ENCODE assay signal across 8 mouse cellular contexts in the genomic region with DNA sequence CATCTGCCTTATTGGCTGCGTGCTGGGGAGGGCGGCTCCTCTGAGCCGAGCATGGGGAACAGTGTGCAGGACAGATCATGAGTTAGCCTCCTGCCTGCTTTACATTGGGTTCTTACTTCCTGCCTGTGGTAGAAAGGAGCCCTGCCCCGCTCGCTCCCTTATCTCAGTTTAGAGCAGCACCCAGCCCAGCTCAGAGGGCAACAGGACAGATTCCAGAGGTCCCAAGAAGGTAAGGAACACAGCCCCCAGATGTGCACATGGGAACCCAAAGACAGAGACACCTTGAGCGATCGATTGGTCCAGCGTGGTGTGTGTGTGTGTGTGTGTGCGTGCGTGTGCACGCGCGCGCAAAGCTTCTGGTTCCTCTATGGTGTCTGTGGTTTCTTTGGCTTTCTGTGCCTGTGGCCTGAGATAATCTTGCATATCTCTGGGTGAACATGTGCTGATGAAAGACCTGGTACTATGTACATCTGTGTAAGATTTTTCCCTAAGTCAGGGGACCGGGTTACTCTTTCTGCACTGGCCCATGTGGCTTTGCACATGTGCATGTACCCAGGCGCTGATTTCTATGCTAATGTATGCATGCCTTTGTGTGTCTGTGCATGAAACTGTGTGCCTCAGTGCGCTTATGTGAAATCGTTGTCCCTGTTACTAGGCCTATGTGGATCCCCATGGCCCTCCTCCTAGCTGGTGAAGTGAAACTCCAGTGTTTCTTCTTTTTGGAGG. TPM values are rescaled to one million over a fixed set of nuclear protein-coding genes. Genes with fewer than 3 reads are reported as not detected.
DNase-seq lines count a peak whose midpoint lies in the region; ATAC-seq and TF ChIP-seq lines count a peak whose summit lies in the region.

No protein-coding gene starts in this region.

- no peak for TF ChIP-seq CTCF in E14TG2a.4 (conservative IDR thresholded peaks at IDR 0.05; ENCODE audit: low read length)
- TF ChIP-seq CTCF in small intestine, adult 2 months (IDR thresholded peaks at IDR 0.05; ENCODE audit: extremely low read depth, insufficient read length, insufficient replicate concordance, low read depth, low read length), result no peak

- peak overlapping the region; percentile 29; the same call in 1 of the 2 replicates for H3K9ac ChIP-seq in forebrain, embryonic 12.5 days
- peak overlapping the region; percentile 57 for H3K9ac ChIP-seq in liver, embryonic 13.5 days

- H3K4me2 ChIP-seq in forebrain, embryonic 12.5 days, result no peak overlapping the region
- peak overlapping the region; percentile 61 for H3K4me2 ChIP-seq in liver, embryonic 13.5 days

- ATAC-seq in forebrain, embryonic 12.5 days (ENCODE audit: low FRiP score), result peak; percentile 78; the same call in 1 of the 2 replicates
- ATAC-seq in liver, embryonic 13.5 days (ENCODE audit: low read depth), result peak; percentile 98

- 81% methylated on average over 18 of the region's 18 CpGs for WGBS in forebrain, embryonic 12.5 days
- 15% methylated on average over 18 of the region's 18 CpGs for whole genome bisulfite sequencing in liver, embryonic 13.5 days (ENCODE audit: insufficient replicate concordance)
- 20% methylated on average over 18 of the region's 18 CpGs for WGBS in small intestine, adult 2 months

- peak overlapping the region; percentile 90 for H3K27ac ChIP-seq in forebrain, embryonic 12.5 days
- H3K27ac ChIP-seq in liver, embryonic 13.5 days, result peak overlapping the region; percentile 85
- peak overlapping the region; percentile 89 for H3K27ac ChIP-seq in small intestine, adult 2 months (ENCODE audit: insufficient read depth, low read depth, low read length)

- no peaks in the 10 kb centered on the region for H3K9me3 ChIP-seq in E14TG2a.4 (ENCODE audit: low read length)
- no peaks in the 10 kb centered on the region for H3K9me3 ChIP-seq in forebrain, embryonic 12.5 days
- H3K9me3 ChIP-seq in liver, embryonic 13.5 days (replicated peaks), result no peaks in the 10 kb centered on the region

- no peaks in the 10 kb centered on the region for H3K27me3 ChIP-seq in E14TG2a.4 (ENCODE audit: insufficient read depth, low read length)
- 0 out of 2 replicates have a peak, but pooled peaks cover 3% of the 10 kb centered on the region for H3K27me3 ChIP-seq in forebrain, embryonic 12.5 days
- H3K27me3 ChIP-seq in liver, embryonic 13.5 days, result no peaks in the 10 kb centered on the region
- H3K27me3 ChIP-seq in small intestine, adult 2 months (ENCODE audit: control insufficient read depth, insufficient read depth, low read length), result no peaks in the 10 kb centered on the region

- peak overlapping the region; percentile 71 for H3K4me3 ChIP-seq in E14TG2a.4 (replicated peaks; ENCODE audit: low read length)
- H3K4me3 ChIP-seq in forebrain, embryonic 12.5 days (replicated peaks), result no peak overlapping the region
- peak overlapping the region; percentile 43 for H3K4me3 ChIP-seq in liver, embryonic 13.5 days (replicated peaks)
- H3K4me3 ChIP-seq in small intestine, adult 2 months (ENCODE audit: low read depth, low read length), result peak overlapping the region; percentile 59

- peaks cover 69% of the 10 kb centered on the region for H3K4me1 ChIP-seq in E14TG2a.4 (replicated peaks; ENCODE audit: low read depth, low read length)
- peaks cover 10% of the 10 kb centered on the region for H3K4me1 ChIP-seq in forebrain, embryonic 12.5 days
- H3K4me1 ChIP-seq in liver, embryonic 13.5 days (replicated peaks), result peaks cover 50% of the 10 kb centered on the region
- peaks cover 38% of the 10 kb centered on the region for H3K4me1 ChIP-seq in small intestine, adult 2 months (ENCODE audit: control insufficient read depth, insufficient read depth, insufficient read length, low read length)

- TF ChIP-seq POLR2A in small intestine, adult 2 months (IDR thresholded peaks at IDR 0.05; ENCODE audit: low read depth, low read length), result peak; percentile 51

- DNase-seq in A20 (ENCODE audit: low read depth, low spot score), result peak; percentile 77
- peak; percentile 71 for DNase-seq in liver, embryonic 13.5 days
- no peak for DNase-seq in gastrocnemius, postnatal 25 days
- DNase-seq in cerebellum, adult 11-12 months, result no peak
- DNase-seq in left cerebral cortex, adult 8-10 months (ENCODE audit: low spot score in 2 of 2), result no peak

- peaks cover 7% of the 10 kb centered on the region for H3K36me3 ChIP-seq in E14TG2a.4 (ENCODE audit: insufficient read depth, low read length)
- no peaks in the 10 kb centered on the region for H3K36me3 ChIP-seq in forebrain, embryonic 12.5 days (replicated peaks)
- H3K36me3 ChIP-seq in liver, embryonic 13.5 days, result no peaks in the 10 kb centered on the region
- H3K36me3 ChIP-seq in small intestine, adult 2 months (ENCODE audit: control insufficient read depth, insufficient read depth, low read length), result peaks cover 2% of the 10 kb centered on the region; the same call in 1 of the 2 replicates

RNA-seq across cellular contexts. Expression of a gene that starts 3.6 kb away (rescaled TPM):
- polyA plus RNA-seq in forebrain, embryonic 12.5 days (2016; fragmentation: Nextera tagmentation; extraction: Ambion mirVana), result 0.31 TPM in 1 of 2 replicates, not detected in the other
- 1.6 and 2.1 TPM in 2 replicates for polyA plus RNA-seq in liver, embryonic 13.5 days (2015; fragmentation: Nextera tagmentation; extraction: Ambion mirVana)
- 133 and 223 TPM in 2 replicates for polyA plus RNA-seq in small intestine, adult 2 months (2012; rRNA removed)
- not detected for total RNA-seq in gastrocnemius, postnatal 25 days (2021)
- total RNA-seq in left cerebral cortex, adult 8-10 months (2022), result 1 to 10 TPM in 2 of 4 experiments, under 1 TPM in 2; 0.44 to 1.9 (median 0.82) TPM

RNA-seq across cellular contexts. Expression of a gene that starts 21.8 kb away (rescaled TPM):
- polyA plus RNA-seq in forebrain, embryonic 12.5 days (2016; fragmentation: Nextera tagmentation; extraction: Ambion mirVana), result 14.7 and 17.7 TPM in 2 replicates
- polyA plus RNA-seq in liver, embryonic 13.5 days (2015; fragmentation: Nextera tagmentation; extraction: Ambion mirVana), result 1.6 and 2.2 TPM in 2 replicates
- polyA plus RNA-seq in small intestine, adult 2 months (2012; rRNA removed), result 7.5 and 18.2 TPM in 2 replicates
- 1 to 10 TPM; 1.1 to 1.9 TPM for total RNA-seq in gastrocnemius, postnatal 25 days (2021)
- 10 to 100 TPM in 2 of 4 experiments, 1 to 10 TPM in 2; 8.6 to 12.1 (median 10.1) TPM for total RNA-seq in left cerebral cortex, adult 8-10 months (2022)

RNA-seq across cellular contexts. Expression of a gene that starts 24.4 kb away (rescaled TPM):
- polyA plus RNA-seq in forebrain, embryonic 12.5 days (2016; fragmentation: Nextera tagmentation; extraction: Ambion mirVana), result 120 and 124 TPM in 2 replicates
- polyA plus RNA-seq in liver, embryonic 13.5 days (2015; fragmentation: Nextera tagmentation; extraction: Ambion mirVana), result 29.2 and 30.0 TPM in 2 replicates
- polyA plus RNA-seq in small intestine, adult 2 months (2012; rRNA removed), result 39.9 and 64.3 TPM in 2 replicates
- total RNA-seq in gastrocnemius, postnatal 25 days (2021), result 10 to 100 TPM; 67.8 to 72.6 TPM
- total RNA-seq in left cerebral cortex, adult 8-10 months (2022), result 100 to 1,000 TPM; 161 to 176 (median 173) TPM

RNA-seq across cellular contexts. Expression of a gene that starts 31.8 kb away (rescaled TPM):
- 163 and 164 TPM in 2 replicates for polyA plus RNA-seq in forebrain, embryonic 12.5 days (2016; fragmentation: Nextera tagmentation; extraction: Ambion mirVana)
- polyA plus RNA-seq in liver, embryonic 13.5 days (2015; fragmentation: Nextera tagmentation; extraction: Ambion mirVana), result 28.6 and 31.8 TPM in 2 replicates
- polyA plus RNA-seq in small intestine, adult 2 months (2012; rRNA removed), result 14.2 and 32.7 TPM in 2 replicates
- total RNA-seq in gastrocnemius, postnatal 25 days (2021), result 10 to 100 TPM; 24.2 to 29.1 TPM
- total RNA-seq in left cerebral cortex, adult 8-10 months (2022), result 10 to 100 TPM; 52.5 to 59.2 (median 54.2) TPM

Comparison
In these comparisons a context has a peak if more than half of its experiments do, and no peak if none do; other contexts are left out.
1. DNase-seq: peak in A20 (single experiment) and liver, embryonic 13.5 days (single experiment); none in gastrocnemius, postnatal 25 days (single experiment), cerebellum, adult 11-12 months (single experiment) and left cerebral cortex, adult 8-10 months (0 of 2).
2. RNA of a gene that starts 3.6 kb away (polyA plus RNA-seq): 133 to 223 TPM in small intestine, adult 2 months; 1.6 to 2.1 TPM in liver, embryonic 13.5 days and 0.31 TPM in forebrain, embryonic 12.5 days; every median in the first group is over 10 times any median in the second.
3. Peak in every context shown above with its lines, with median percentiles within 50 percentile points of each other: H3K27ac ChIP-seq.